Mouse (Mus musculus): ENCODE measurements around the gene Ndufb8. TPM values are rescaled to one million over a fixed set of nuclear protein-coding genes. Genes with fewer than 3 reads are reported as not detected.

The Ndufb8 gene
- polyA plus RNA-seq, 1 experiment from 2014 or later: 806 TPM

DNA sequence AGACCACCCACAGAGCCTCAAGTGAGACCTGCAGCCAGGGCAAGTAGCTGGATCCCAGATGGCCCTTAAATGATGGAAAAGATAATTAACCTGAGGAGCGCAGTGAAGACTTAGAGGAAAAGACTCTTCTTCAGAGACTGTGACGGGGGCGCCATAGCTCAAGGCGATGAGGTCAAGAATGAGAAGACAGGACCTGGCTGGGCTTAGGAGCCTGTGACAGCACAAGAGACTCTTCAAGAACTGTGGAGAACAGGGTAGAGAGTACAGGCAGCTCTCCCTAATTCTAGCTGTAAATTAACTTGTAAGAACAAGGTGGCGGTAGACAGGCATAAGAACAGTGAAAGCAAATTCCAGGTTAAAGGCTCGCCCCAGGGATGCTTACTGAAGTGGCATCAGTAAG, 53.3 kb downstream of the Ndufb8 start:
- Histone ChIP-seq H3K27ac (ENCODE audit: low read depth, low read length) (no peak overlapping the region), H3K9me3 (ENCODE audit: control insufficient read depth, low read length) (no peaks in the 10 kb centered on the region), H3K36me3 (ENCODE audit: control insufficient read depth, insufficient read depth, low read length) (no peaks in the 10 kb centered on the region), H3K27me3 (ENCODE audit: control insufficient read depth, insufficient read depth, low read length) (no peaks in the 10 kb centered on the region), H3K4me2 (ENCODE audit: low read depth, low read length) (no peak overlapping the region), H3K4me3 (ENCODE audit: low read depth, low read length) (no peak overlapping the region), H3K9ac (replicated peaks; ENCODE audit: low read depth, low read length) (no peak overlapping the region), H3K4me1 (ENCODE audit: control insufficient read depth, insufficient read depth, low read length) (no peaks in the 10 kb centered on the region)
- ATAC-seq (ENCODE audit: low read depth): no peak
- WGBS: 83% methylated on average over 6 of the region's 6 CpGs

DNA sequence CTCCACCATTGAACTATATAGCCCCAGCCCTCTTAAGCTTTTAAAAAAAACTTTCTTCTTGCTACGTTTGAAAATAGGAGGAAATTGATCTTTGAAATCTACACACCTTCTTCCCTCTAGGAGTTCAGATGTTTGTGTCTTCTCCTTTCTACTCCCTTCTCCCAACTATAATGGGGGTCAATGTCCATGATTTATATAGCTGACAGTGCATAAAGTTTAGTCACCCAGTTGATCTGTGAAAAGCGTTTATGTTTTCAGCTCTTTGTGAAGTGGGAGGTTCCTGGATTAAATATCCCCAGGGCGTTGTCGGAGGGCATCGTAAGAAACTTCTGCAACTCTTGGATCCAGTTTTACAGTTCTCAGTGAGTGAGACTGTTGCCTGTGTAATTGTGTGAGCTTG, 55.0 kb downstream of the Ndufb8 start:
- no peaks in the 10 kb centered on the region for H3K36me3 ChIP-seq (ENCODE audit: control insufficient read depth, insufficient read depth, low read length)
- no peaks in the 10 kb centered on the region for H3K4me1 ChIP-seq (ENCODE audit: control insufficient read depth, insufficient read depth, low read length)
- no peak overlapping the region for H3K27ac ChIP-seq (ENCODE audit: low read depth, low read length)
- WGBS: 35% methylated on average over 5 of the region's 5 CpGs
- ATAC-seq (ENCODE audit: low read depth): no peak
- H3K27me3 ChIP-seq (ENCODE audit: control insufficient read depth, insufficient read depth, low read length): no peaks in the 10 kb centered on the region
- no peak overlapping the region for H3K4me2 ChIP-seq (ENCODE audit: low read depth, low read length)
- H3K4me3 ChIP-seq (ENCODE audit: low read depth, low read length): no peak overlapping the region
- no peak overlapping the region for H3K9ac ChIP-seq (replicated peaks; ENCODE audit: low read depth, low read length)
- no peaks in the 10 kb centered on the region for H3K9me3 ChIP-seq (ENCODE audit: control insufficient read depth, low read length)

DNA sequence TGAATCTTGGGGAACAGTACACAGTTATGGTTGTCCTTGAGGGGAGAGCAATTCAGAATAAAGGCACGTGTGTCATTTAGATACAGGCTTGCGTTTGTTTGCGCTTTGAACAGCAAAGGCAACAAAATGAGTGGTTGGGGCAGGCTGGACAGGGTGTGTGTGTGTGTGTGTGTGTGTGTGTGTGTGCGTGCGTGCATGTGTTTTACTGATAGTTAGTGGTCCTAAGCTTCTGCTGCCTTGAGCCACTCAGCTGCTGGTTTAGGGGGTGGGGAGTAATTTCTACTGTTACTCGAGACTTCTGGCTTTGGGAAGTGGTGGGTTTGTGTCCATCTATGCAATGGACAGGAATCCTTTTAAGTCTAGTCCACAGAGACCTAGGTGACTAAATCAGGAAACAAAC, 56.3 kb downstream of the Ndufb8 start:
- Histone ChIP-seq H3K4me3 (ENCODE audit: low read depth, low read length) (no peak overlapping the region), H3K27me3 (ENCODE audit: control insufficient read depth, insufficient read depth, low read length) (no peaks in the 10 kb centered on the region), H3K4me1 (ENCODE audit: control insufficient read depth, insufficient read depth, low read length) (no peaks in the 10 kb centered on the region), H3K9ac (replicated peaks; ENCODE audit: low read depth, low read length) (no peak overlapping the region), H3K27ac (ENCODE audit: low read depth, low read length) (no peak overlapping the region), H3K36me3 (ENCODE audit: control insufficient read depth, insufficient read depth, low read length) (no peaks in the 10 kb centered on the region), H3K4me2 (ENCODE audit: low read depth, low read length) (no peak overlapping the region), H3K9me3 (ENCODE audit: control insufficient read depth, low read length) (no peaks in the 10 kb centered on the region)
- no peak for ATAC-seq (ENCODE audit: low read depth)
- 56% methylated on average over 6 of the region's 6 CpGs for WGBS

Other genes with a start within 250 kb of the Ndufb8 start
- gene Scd4, start 222.3 kb downstream of the Ndufb8 start, polyA plus RNA-seq (2014; fragmentation: Nextera tagmentation; extraction: Ambion mirVana): 0.13 and 0.15 TPM in 2 replicates
- 7.6 and 10.9 TPM in 2 replicates for gene Scd1, start 147.6 kb downstream of the Ndufb8 start, polyA plus RNA-seq (2014; fragmentation: Nextera tagmentation; extraction: Ambion mirVana)
- gene Wnt8b, start 62.0 kb downstream of the Ndufb8 start, polyA plus RNA-seq (2014; fragmentation: Nextera tagmentation; extraction: Ambion mirVana): 0.12 TPM in 1 of 2 replicates, not detected in the other
- gene Sec31b, start 9.6 kb downstream of the Ndufb8 start, polyA plus RNA-seq (2014; fragmentation: Nextera tagmentation; extraction: Ambion mirVana): 0.17 and 0.40 TPM in 2 replicates
- gene Gm20538, start 2.6 kb downstream of the Ndufb8 start, polyA plus RNA-seq (2014; fragmentation: Nextera tagmentation; extraction: Ambion mirVana): not detected in 2 replicates
- 21.0 and 28.2 TPM in 2 replicates for gene Hif1an, start 7.4 kb upstream of the Ndufb8 start, polyA plus RNA-seq (2014; fragmentation: Nextera tagmentation; extraction: Ambion mirVana)
- 23.8 and 27.0 TPM in 2 replicates for gene Pax2, start 200.6 kb upstream of the Ndufb8 start, polyA plus RNA-seq (2014; fragmentation: Nextera tagmentation; extraction: Ambion mirVana)